Mouse (Mus musculus) liver, embryonic 14.5 days (tissue): ENCODE data around the gene Scyl2. TPM values are rescaled to one million over a fixed set of nuclear protein-coding genes. Genes with fewer than 3 reads are reported as not detected.

ENCODE experiments used
- ATAC-seq: fragments of 200-750 bp; cut with Nextera tagmentation; 2 replicates; pipeline ENCODE4 v1.8.0; 2017; ENCODE audit warnings: moderate number of reproducible peaks, mild to moderate bottlenecking, moderate library complexity; ENCODE audit not compliant: insufficient read depth
- DNase-seq, 3 experiments: peaks; one replicate each; pipeline ENCODE4 v3.0.0-alpha.2; 2012 to 2013; ENCODE audit warnings: low read depth in 3 of 3, low spot score in 3 of 3
- H3K27ac ChIP-seq: fragments of 300-500 bp; sonication (generic); 2 replicates; pipeline ENCODE4 v1.5.1; 2014; ENCODE audit warnings: moderate library complexity, mild to moderate bottlenecking, control low read depth, inconsistent platforms
- H3K27me3 ChIP-seq: fragments of 300-500 bp; sonication (generic); 2 replicates; pipeline ENCODE4 v1.6.1; 2014; ENCODE audit warnings: mild to moderate bottlenecking, low read length, moderate library complexity; ENCODE audit not compliant: control insufficient read depth, insufficient read depth
- H3K36me3 ChIP-seq: fragments of 300-500 bp; sonication (generic); replicated peaks from 2 replicates; pipeline ENCODE4 v1.6.1; 2014; ENCODE audit warnings: low read depth; ENCODE audit not compliant: control insufficient read depth, insufficient read depth
- H3K4me1 ChIP-seq, 2 experiments: fragments of 200-500 bp in 1 of 2; fragments of 300-500 bp in 1 of 2; sonication (generic) in 1 of 2; replicated peaks; 2 replicates each; pipeline ENCODE4 v1.6.1; 2012 to 2014; ENCODE audit warnings: antibody characterized with exemption in 1 of 2, inconsistent platforms in 1 of 2, low read length in 1 of 2; ENCODE audit not compliant: control insufficient read depth in 2 of 2, insufficient read depth in 2 of 2
- H3K4me2 ChIP-seq: fragments of 300-500 bp; sonication (generic); 2 replicates; pipeline ENCODE4 v1.6.1; 2014; ENCODE audit warnings: low read depth, mild to moderate bottlenecking, control low read depth, moderate library complexity
- H3K4me3 ChIP-seq, 2 experiments: fragments of 200-500 bp in 1 of 2; fragments of 300-500 bp in 1 of 2; sonication (generic) in 1 of 2; 2 replicates each; pipeline ENCODE4 v1.5.1; 2012 to 2014; ENCODE audit warnings: low read depth in 2 of 2, low read length in 2 of 2, mild to moderate bottlenecking in 2 of 2, control low read depth in 1 of 2, inconsistent platforms in 1 of 2, moderate library complexity in 1 of 2; ENCODE audit not compliant: insufficient read depth in 1 of 2
- H3K9ac ChIP-seq: fragments of 300-500 bp; sonication (generic); replicated peaks from 2 replicates; pipeline ENCODE4 v1.6.1; 2014; ENCODE audit warnings: mild to moderate bottlenecking, control low read depth, moderate library complexity
- H3K9me3 ChIP-seq: fragments of 300-500 bp; sonication (generic); 2 replicates; pipeline ENCODE4 v1.6.1; 2016; ENCODE audit warnings: low read length, mixed read lengths; ENCODE audit not compliant: control insufficient read depth
- CTCF ChIP-seq: IDR thresholded peaks from 2 replicates; pipeline ENCODE4 v1.5.1; 2016; ENCODE audit warnings: antibody characterized with exemption, low read depth, control low read depth
- EP300 ChIP-seq: IDR thresholded peaks from 2 replicates; pipeline ENCODE4 v1.6.1; 2016; ENCODE audit warnings: antibody characterized with exemption, low read depth
- WGBS: fragments of 180-500 bp; shearing (Covaris S2); extraction: QIAGEN DNeasy Blood & Tissue Kit; methylation state at CpG from one replicate; pipeline ENCODE4 v1.1.7; 2014; ENCODE audit not compliant: insufficient replicate concordance; 5-methylcytosine and 5-hydroxymethylcytosine counted together
- polyA plus RNA-seq, 2 experiments: library from polyadenylated mRNA; depleted of rRNA in 1 of 2; stranded (reverse) in 1 of 2; unstranded in 1 of 2; fragments of >200 nt; fragmentation: Nextera tagmentation in 1 of 2; extraction: Ambion mirVana in 1 of 2; gene quantifications; 2 replicates each; pipeline versions ENCODE4 v1.2.1 to v1.2.3; 2012 to 2014

Gene Scyl2
- polyA plus RNA-seq (2012; rRNA removed) (8.6 and 10.2 TPM in 2 replicates), polyA plus RNA-seq (2014; fragmentation: Nextera tagmentation; extraction: Ambion mirVana) (6.8 and 6.9 TPM in 2 replicates)

- peak within 1 kb of the TSS; percentile 96 for H3K9ac ChIP-seq
- WGBS = 4% methylated on average over 31 of the region's 31 CpGs
- ATAC-seq = peak; percentile 98
- no peaks in the 10 kb centered on the region for H3K9me3 ChIP-seq
- TF ChIP-seq CTCF (no peak), EP300 (no peak)
- peak within 1 kb of the TSS; percentile 59 for H3K27ac ChIP-seq
- peaks cover 18 to 36% of the 10 kb centered on the region in 2 experiments for H3K4me1 ChIP-seq
- DNase-seq = peak; percentile 92 to 94 (median 93)
- H3K4me3 ChIP-seq = peak within 1 kb of the TSS; percentile 84 to 95
- no peaks in the 10 kb centered on the region for H3K36me3 ChIP-seq
- H3K4me2 ChIP-seq = peak within 1 kb of the TSS; percentile 73
- H3K27me3 ChIP-seq = no peaks in the 10 kb centered on the region
Measured at GRCm38 (mm10) chr10:89686139-89686808, at the start of gene Scyl2. Scyl2 (minus strand) TSS chr10:89686285.

- Histone ChIP-seq H3K4me2 (peak within 1 kb of the TSS; percentile 92), H3K27me3 (no peaks in the 10 kb centered on the region), H3K4me3 (peak within 1 kb of the TSS; percentile 90 to 100), H3K9ac (peak within 1 kb of the TSS; percentile 74), H3K27ac (no peak within 1 kb of the TSS), H3K36me3 (no peaks in the 10 kb centered on the region; the same call in 1 of the 2 replicates), H3K9me3 (no peaks in the 10 kb centered on the region), H3K4me1 (peaks cover 10 to 16% of the 10 kb centered on the region in 2 experiments)
- DNase-seq = peak; percentile 87 to 92 (median 88)
- TF ChIP-seq EP300 (no peak), CTCF (no peak)
- peak; percentile 98 for ATAC-seq
- WGBS = 2% methylated on average over 49 of the region's 49 CpGs
Measured at GRCm38 (mm10) chr10:89732001-89732794, 46.1 kb upstream of the Scyl2 start, which contains the start of gene Actr6. Actr6 (minus strand) TSS chr10:89732295.

- Histone ChIP-seq H3K36me3 (no peaks in the 10 kb centered on the region; the same call in none of the 2 replicates), H3K27me3 (no peaks in the 10 kb centered on the region), H3K4me1 (peaks cover 10 to 16% of the 10 kb centered on the region in 2 experiments), H3K27ac (no peak overlapping the region), H3K9me3 (no peaks in the 10 kb centered on the region), H3K9ac (peak overlapping the region; percentile 74), H3K4me2 (peak overlapping the region; percentile 92), H3K4me3 (peak overlapping the region; percentile 90 to 100)
- 13% methylated on average over 5 of the region's 5 CpGs for WGBS
- TF ChIP-seq EP300 = no peak
- no peak for TF ChIP-seq CTCF
- ATAC-seq (no peak), DNase-seq (no peak)
Measured at GRCm38 (mm10) chr10:89731341-89731740, 45.3 kb upstream of the Scyl2 start.

GRCm38 (mm10) chr10:89730386-89730785 lies 44.3 kb upstream of the Scyl2 start:
- ATAC-seq (no peak), DNase-seq (no peak)
- Histone ChIP-seq H3K9me3 (no peaks in the 10 kb centered on the region), H3K4me2 (peak overlapping the region; percentile 18; the same call in 1 of the 2 replicates), H3K27ac (no peak overlapping the region), H3K9ac (no peak overlapping the region), H3K27me3 (no peaks in the 10 kb centered on the region), H3K4me1 (peaks cover 10 to 16% of the 10 kb centered on the region in 2 experiments), H3K4me3 (peak overlapping the region in 1 of 2 experiments; percentile 18; a peak in 1 of 4 replicates), H3K36me3 (no peaks in the 10 kb centered on the region; the same call in none of the 2 replicates)
- no peak for TF ChIP-seq EP300
- no peak for TF ChIP-seq CTCF
- WGBS = 68% methylated on average over 6 of the region's 6 CpGs
